Mouse (Mus musculus) erythroblast, embryonic 14.5 days (primary cell): ENCODE data around the gene Pdap1. TPM values are rescaled to one million over a fixed set of nuclear protein-coding genes. Genes with fewer than 3 reads are reported as not detected.

Experiments used
- H3K27me3 ChIP-seq: 2 replicates; pipeline ENCODE4 v1.6.1; 2012; ENCODE audit warnings: inconsistent platforms; ENCODE audit not compliant: control insufficient read depth
- H3K36me3 ChIP-seq: 2 replicates; pipeline ENCODE4 v1.6.1; 2012; ENCODE audit warnings: mild to moderate bottlenecking, inconsistent platforms; ENCODE audit not compliant: control insufficient read depth
- H3K4me1 ChIP-seq: 2 replicates; pipeline ENCODE4 v1.6.1; 2012; ENCODE audit warnings: inconsistent platforms; ENCODE audit not compliant: control insufficient read depth
- H3K4me3 ChIP-seq: replicated peaks from 2 replicates; pipeline ENCODE3; 2012; ENCODE audit warnings: moderate library complexity, mild to moderate bottlenecking, inconsistent platforms
- H3K9me3 ChIP-seq: 2 replicates; pipeline ENCODE4 v1.6.1; 2012; ENCODE audit warnings: low read length, inconsistent platforms, mixed read lengths; ENCODE audit not compliant: control insufficient read depth
- GATA1 ChIP-seq: IDR thresholded peaks from 2 replicates; pipeline ENCODE4 v1.6.1; 2012; ENCODE audit warnings: low read length, inconsistent platforms, mixed read lengths
- TAL1 ChIP-seq: IDR thresholded peaks from 3 replicates; pipeline ENCODE4 v1.6.1; 2012; ENCODE audit warnings: low read length, inconsistent platforms, mixed read lengths
- polyA plus RNA-seq: library from polyadenylated mRNA; stranded (reverse); fragments of >175 nt; gene quantifications from 2 replicates; pipeline ENCODE4 v1.2.3, GENCODE M21; 2012

The Pdap1 gene
- polyA plus RNA-seq, result 23.4 and 39.5 TPM in 2 replicates

GRCm38 (mm10) chr5:145139571-145140519 is at the start of gene Pdap1, which contains the start of gene Bud31:
Gene Pdap1, minus strand, starts transcription at chr5:145140238.
Gene Bud31, plus strand, starts transcription at chr5:145140362.
- Histone ChIP-seq H3K4me1 (peaks cover 62% of the 10 kb centered on the region), H3K4me3 (peak within 1 kb of the TSS; percentile 99), H3K9me3 (no peaks in the 10 kb centered on the region), H3K36me3 (peaks cover 70% of the 10 kb centered on the region), H3K27me3 (no peaks in the 10 kb centered on the region)
- TF ChIP-seq GATA1, result no peak
- TF ChIP-seq TAL1, result no peak

GRCm38 (mm10) chr5:145189416-145189815 is 49.4 kb upstream of the Pdap1 start:
- Histone ChIP-seq H3K36me3 (peaks cover 67% of the 10 kb centered on the region), H3K27me3 (no peaks in the 10 kb centered on the region), H3K4me3 (peak overlapping the region; percentile 83), H3K9me3 (no peaks in the 10 kb centered on the region), H3K4me1 (peaks cover 35% of the 10 kb centered on the region)
- TF ChIP-seq TAL1 (no peak), GATA1 (no peak)

- Histone ChIP-seq H3K4me3 (no peak overlapping the region), H3K36me3 (peaks cover 95% of the 10 kb centered on the region), H3K9me3 (no peaks in the 10 kb centered on the region), H3K4me1 (peaks cover 19% of the 10 kb centered on the region), H3K27me3 (no peaks in the 10 kb centered on the region)
- TF ChIP-seq TAL1 (no peak), GATA1 (no peak)
Measured at GRCm38 (mm10) chr5:145185244-145185643, 45.2 kb upstream of the Pdap1 start.

GRCm38 (mm10) chr5:145178461-145178980 is 38.5 kb upstream of the Pdap1 start:
- Histone ChIP-seq H3K9me3 (no peaks in the 10 kb centered on the region), H3K4me3 (no peak overlapping the region), H3K27me3 (no peaks in the 10 kb centered on the region), H3K4me1 (peaks cover 6% of the 10 kb centered on the region), H3K36me3 (peaks cover 100% of the 10 kb centered on the region)
- TF ChIP-seq GATA1 (no peak), TAL1 (no peak)

- H3K36me3 ChIP-seq, result peaks cover 61% of the 10 kb centered on the region
- no peaks in the 10 kb centered on the region for H3K27me3 ChIP-seq
- H3K9me3 ChIP-seq, result no peaks in the 10 kb centered on the region
- no peak for TF ChIP-seq GATA1
- no peak for TF ChIP-seq TAL1
- peaks cover 48% of the 10 kb centered on the region for H3K4me1 ChIP-seq
- H3K4me3 ChIP-seq, result peak overlapping the region; percentile 87
Measured at GRCm38 (mm10) chr5:145167306-145167661, 27.2 kb upstream of the Pdap1 start.

- peak within 1 kb of the TSS; percentile 87 for H3K4me3 ChIP-seq
- peaks cover 61% of the 10 kb centered on the region for H3K36me3 ChIP-seq
- no peaks in the 10 kb centered on the region for H3K9me3 ChIP-seq
- TF ChIP-seq TAL1 (no peak), GATA1 (no peak)
- H3K4me1 ChIP-seq, result peaks cover 48% of the 10 kb centered on the region
- H3K27me3 ChIP-seq, result no peaks in the 10 kb centered on the region
Measured at GRCm38 (mm10) chr5:145166536-145167305, 26.7 kb upstream of the Pdap1 start, which contains the start of the genes Ptcd1 and Cpsf4. Gene Ptcd1, minus strand, starts transcription at chr5:145167108. Gene Cpsf4, plus strand, starts transcription at chr5:145167213.

GRCm38 (mm10) chr5:145165184-145165583 is 25.1 kb upstream of the Pdap1 start:
- peaks cover 61% of the 10 kb centered on the region for H3K36me3 ChIP-seq
- no peak for TF ChIP-seq GATA1
- TF ChIP-seq TAL1, result no peak
- no peaks in the 10 kb centered on the region for H3K9me3 ChIP-seq
- H3K4me3 ChIP-seq, result no peak overlapping the region
- no peaks in the 10 kb centered on the region for H3K27me3 ChIP-seq
- peaks cover 47% of the 10 kb centered on the region for H3K4me1 ChIP-seq

- Histone ChIP-seq H3K36me3 (peaks cover 62% of the 10 kb centered on the region), H3K9me3 (no peaks in the 10 kb centered on the region), H3K27me3 (no peaks in the 10 kb centered on the region), H3K4me1 (peaks cover 44% of the 10 kb centered on the region), H3K4me3 (no peak overlapping the region)
- TF ChIP-seq TAL1, result no peak
- TF ChIP-seq GATA1, result no peak
Measured at GRCm38 (mm10) chr5:145164710-145165109, 24.7 kb upstream of the Pdap1 start.

GRCm38 (mm10) chr5:145161361-145161760 is 21.3 kb upstream of the Pdap1 start:
- TF ChIP-seq GATA1, result no peak
- TF ChIP-seq TAL1, result no peak
- Histone ChIP-seq H3K9me3 (no peaks in the 10 kb centered on the region), H3K4me3 (no peak overlapping the region), H3K27me3 (no peaks in the 10 kb centered on the region), H3K4me1 (peaks cover 25% of the 10 kb centered on the region), H3K36me3 (peaks cover 83% of the 10 kb centered on the region)
